Mouse (Mus musculus) C2C12 (cell line): ENCODE results near the gene Wdr18.

ENCODE experiments used
- CEBPB ChIP-seq: IDR thresholded peaks from one replicate; pipeline ENCODE4 v1.6.1; 2011; ENCODE audit warnings: low read depth, mild to moderate bottlenecking, control low read depth, moderate library complexity
- CTCF ChIP-seq: IDR thresholded peaks from one replicate; pipeline ENCODE4 v1.5.1; 2011; ENCODE audit not compliant: control insufficient read depth, insufficient read depth, insufficient read length
- MYOD1 ChIP-seq: IDR thresholded peaks from one replicate; pipeline ENCODE4 v1.6.1; 2011; ENCODE audit warnings: low read depth; ENCODE audit not compliant: control insufficient read depth, insufficient read length
- USF1 ChIP-seq: IDR thresholded peaks from one replicate; pipeline ENCODE4 v1.6.1; 2011; ENCODE audit warnings: low read depth, mild to moderate bottlenecking, control low read depth, moderate library complexity

DNA sequence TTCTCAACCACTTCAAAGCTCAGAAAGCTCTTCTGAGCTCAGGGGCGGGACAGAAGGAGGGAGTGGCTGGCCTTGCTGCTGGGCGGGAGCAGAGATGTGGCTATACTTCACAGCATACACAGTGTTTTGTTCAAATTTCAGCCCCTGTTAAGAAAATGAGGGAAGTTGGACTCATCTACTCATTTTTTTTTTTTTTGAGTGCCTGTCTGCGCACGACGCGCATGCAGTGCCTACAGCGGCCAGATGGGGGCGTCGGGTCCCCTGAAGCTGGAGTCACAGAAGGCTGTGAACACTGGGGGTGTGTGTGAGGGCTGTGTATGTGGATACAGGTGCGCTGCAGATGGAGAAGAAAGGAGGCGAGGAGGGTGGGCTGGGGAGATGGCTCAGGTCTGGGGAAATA, 27.0 kb downstream of the Wdr18 start:
- TF ChIP-seq CTCF: peak; percentile 69
- TF ChIP-seq MYOD1: no peak
- TF ChIP-seq USF1: no peak
- TF ChIP-seq CEBPB: no peak
